Mouse (Mus musculus) activated CD4-positive, CD25-positive, alpha-beta regulatory T cell (primary cell): Measurements from ENCODE around the gene Glipr1l2. TPM values are rescaled to one million over a fixed set of nuclear protein-coding genes. Genes with fewer than 3 reads are reported as not detected.

Source experiments
- polyA plus RNA-seq, 2 experiments: library from polyadenylated mRNA; unstranded; fragments of 100-300 nt; shearing (Covaris generic); gene quantifications; one replicate each; pipeline ENCODE4 v1.2.1; 2017

Glipr1l2 gene
- under 1 TPM in 1 of 2 experiments, not detected in 1; 0.33 TPM for polyA plus RNA-seq

GRCm38 (mm10) chr10:112083157-112083556, at the start of gene Glipr1l2:
Gene Glipr1l2, plus strand, starts transcription at chr10:112083354.

GRCm38 (mm10) chr10:112059702-112060582, 23.2 kb upstream of the Glipr1l2 start, which contains the start of gene Glipr1l1:
Gene Glipr1l1, plus strand, starts transcription at chr10:112060189.

Other genes with a start within 250 kb of the Glipr1l2 start
- 10 to 100 TPM; 30.8 to 45.2 TPM for gene Krr1, start 110.7 kb upstream of the Glipr1l2 start, polyA plus RNA-seq
- gene Glipr1, start 80.7 kb upstream of the Glipr1l2 start, polyA plus RNA-seq, result 100 to 1,000 TPM in 1 of 2 experiments, 10 to 100 TPM in 1; 63.3 to 175 TPM
- gene Glipr1l1, start 23.2 kb upstream of the Glipr1l2 start, polyA plus RNA-seq, result not detected
- not detected for gene Glipr1l3, start 77.0 kb downstream of the Glipr1l2 start, polyA plus RNA-seq
- gene Caps2, start 80.3 kb downstream of the Glipr1l2 start, polyA plus RNA-seq, result under 1 TPM; 0.20 to 0.61 TPM
- 1 to 10 TPM in 1 of 2 experiments, not detected in 1; 1.1 TPM for gene Kcnc2, start 187.8 kb downstream of the Glipr1l2 start, polyA plus RNA-seq